Mouse (Mus musculus) stomach, postnatal 0 days (tissue): ENCODE measurements at regions not wholly inside any gene's neighbourhood (a gene's known extent, or its start where the extent isn't known, plus 50 kb on each side); places are given as distances from the start of the nearest gene placed in this dataset.

Experiments used
- ATAC-seq: fragments of 200-750 bp; cut with Nextera tagmentation; 2 replicates; pipeline ENCODE4 v1.8.0; 2017; ENCODE audit not compliant: low FRiP score, low TSS enrichment
- DNase-seq: peaks from one replicate; pipeline ENCODE4 v3.0.0-alpha.2; 2016; ENCODE audit warnings: low spot score
- H3K27ac ChIP-seq: fragments of 300-500 bp; sonication (generic); replicated peaks from 2 replicates; pipeline ENCODE4 v1.5.1; 2014; ENCODE audit warnings: mild to moderate bottlenecking, control low read depth
- H3K27me3 ChIP-seq: fragments of 300-500 bp; sonication (generic); 2 replicates; pipeline ENCODE4 v1.6.1; 2014; ENCODE audit warnings: low read length; ENCODE audit not compliant: control insufficient read depth, insufficient read depth
- H3K36me3 ChIP-seq: fragments of 300-500 bp; sonication (generic); 2 replicates; pipeline ENCODE4 v1.6.1; 2014; ENCODE audit warnings: low read length, mixed read lengths; ENCODE audit not compliant: control insufficient read depth, insufficient read depth
- H3K4me1 ChIP-seq: fragments of 300-500 bp; sonication (generic); replicated peaks from 2 replicates; pipeline ENCODE4 v1.6.1; 2014; ENCODE audit warnings: antibody characterized with exemption; ENCODE audit not compliant: control insufficient read depth, insufficient read depth
- H3K4me2 ChIP-seq: fragments of 300-500 bp; sonication (generic); replicated peaks from 2 replicates; pipeline ENCODE4 v1.6.1; 2014; ENCODE audit warnings: low read depth, mild to moderate bottlenecking, control low read depth, moderate library complexity
- H3K4me3 ChIP-seq: fragments of 300-500 bp; sonication (generic); 2 replicates; pipeline ENCODE4 v1.5.1; 2014; ENCODE audit warnings: low read depth, low read length, control low read depth
- H3K9ac ChIP-seq: fragments of 300-500 bp; sonication (generic); 2 replicates; pipeline ENCODE4 v1.6.1; 2014; ENCODE audit warnings: mild to moderate bottlenecking, low read length, control low read depth, mixed read lengths
- H3K9me3 ChIP-seq: fragments of 300-500 bp; sonication (generic); 2 replicates; pipeline ENCODE4 v1.6.1; 2016; ENCODE audit warnings: low read length; ENCODE audit not compliant: control insufficient read depth
- CTCF ChIP-seq: IDR thresholded peaks from 2 replicates; pipeline ENCODE4 v1.5.1; 2016; ENCODE audit warnings: antibody characterized with exemption, low read depth, mild to moderate bottlenecking, moderate library complexity
- EP300 ChIP-seq: optimal IDR thresholded peaks from 2 replicates; pipeline ENCODE3; 2016; ENCODE audit warnings: antibody characterized with exemption
- WGBS: fragments of 180-500 bp; shearing (Covaris S2); extraction: QIAGEN DNeasy Blood & Tissue Kit; methylation state at CpG from one replicate; pipeline ENCODE4 v1.1.7; 2014; 5-methylcytosine and 5-hydroxymethylcytosine counted together

- H3K9me3 ChIP-seq: no peaks in the 10 kb centered on the region
- no peak overlapping the region for H3K4me3 ChIP-seq
- 40% methylated on average over 1 of the region's 1 CpGs for WGBS
- H3K27me3 ChIP-seq: no peaks in the 10 kb centered on the region
- H3K36me3 ChIP-seq: no peaks in the 10 kb centered on the region
- ATAC-seq: no peak
- DNase-seq: no peak
- no peak overlapping the region for H3K27ac ChIP-seq
- no peak overlapping the region for H3K4me2 ChIP-seq
- H3K4me1 ChIP-seq: no peaks in the 10 kb centered on the region
- H3K9ac ChIP-seq: no peak overlapping the region
- TF ChIP-seq CTCF (no peak), EP300 (no peak)
Observed at GRCm38 (mm10) chr2:61136926-61137325, 173.9 kb upstream of the Rbms1 start.

- no peak for DNase-seq
- Histone ChIP-seq H3K4me3 (no peak overlapping the region), H3K4me2 (no peak overlapping the region), H3K36me3 (no peaks in the 10 kb centered on the region), H3K9me3 (no peaks in the 10 kb centered on the region), H3K27ac (no peak overlapping the region), H3K9ac (no peak overlapping the region), H3K4me1 (no peaks in the 10 kb centered on the region), H3K27me3 (no peaks in the 10 kb centered on the region)
- TF ChIP-seq CTCF: no peak
- no peak for TF ChIP-seq EP300
- peak; percentile 57; the same call in 1 of the 2 replicates for ATAC-seq
- WGBS: 76% methylated on average over 7 of the region's 7 CpGs
Observed at GRCm38 (mm10) chr2:61123046-61123806, 160.2 kb upstream of the Rbms1 start.

GRCm38 (mm10) chr2:61121281-61121680 lies 158.3 kb upstream of the Rbms1 start:
- Histone ChIP-seq H3K27me3 (no peaks in the 10 kb centered on the region), H3K36me3 (no peaks in the 10 kb centered on the region), H3K9ac (no peak overlapping the region), H3K27ac (no peak overlapping the region), H3K4me1 (no peaks in the 10 kb centered on the region), H3K9me3 (no peaks in the 10 kb centered on the region), H3K4me2 (no peak overlapping the region), H3K4me3 (no peak overlapping the region)
- no peak for TF ChIP-seq CTCF
- TF ChIP-seq EP300: no peak
- 79% methylated on average over 5 of the region's 5 CpGs for WGBS
- ATAC-seq: peak; percentile 64
- DNase-seq: no peak

GRCm38 (mm10) chr2:61114620-61115019 lies 151.6 kb upstream of the Rbms1 start:
- Histone ChIP-seq H3K9ac (no peak overlapping the region), H3K27me3 (no peaks in the 10 kb centered on the region), H3K4me1 (no peaks in the 10 kb centered on the region), H3K9me3 (no peaks in the 10 kb centered on the region), H3K36me3 (no peaks in the 10 kb centered on the region), H3K4me2 (no peak overlapping the region), H3K4me3 (no peak overlapping the region), H3K27ac (no peak overlapping the region)
- TF ChIP-seq CTCF (no peak), EP300 (no peak)
- DNase-seq (no peak), ATAC-seq (no peak)
- WGBS: 53% methylated on average over 2 of the region's 2 CpGs

- ATAC-seq (no peak), DNase-seq (no peak)
- no peaks in the 10 kb centered on the region for H3K4me1 ChIP-seq
- H3K4me2 ChIP-seq: no peak overlapping the region
- H3K4me3 ChIP-seq: no peak overlapping the region
- H3K27me3 ChIP-seq: no peaks in the 10 kb centered on the region
- no peak overlapping the region for H3K27ac ChIP-seq
- H3K36me3 ChIP-seq: no peaks in the 10 kb centered on the region
- no peaks in the 10 kb centered on the region for H3K9me3 ChIP-seq
- WGBS: 65% methylated on average over 6 of the region's 6 CpGs
- no peak overlapping the region for H3K9ac ChIP-seq
- TF ChIP-seq CTCF (no peak), EP300 (no peak)
Observed at GRCm38 (mm10) chr2:61113916-61114315, 150.9 kb upstream of the Rbms1 start.

GRCm38 (mm10) chr2:61110591-61110990 lies 147.6 kb upstream of the Rbms1 start:
- TF ChIP-seq CTCF: no peak
- TF ChIP-seq EP300: no peak
- H3K4me1 ChIP-seq: no peaks in the 10 kb centered on the region
- H3K9ac ChIP-seq: no peak overlapping the region
- H3K9me3 ChIP-seq: no peaks in the 10 kb centered on the region
- DNase-seq (no peak), ATAC-seq (no peak)
- 59% methylated on average over 9 of the region's 9 CpGs for WGBS
- H3K4me3 ChIP-seq: no peak overlapping the region
- no peak overlapping the region for H3K4me2 ChIP-seq
- H3K27me3 ChIP-seq: no peaks in the 10 kb centered on the region
- no peak overlapping the region for H3K27ac ChIP-seq
- H3K36me3 ChIP-seq: no peaks in the 10 kb centered on the region
